ENCODE assay signal across 27 mouse cellular contexts in the genomic region with DNA sequence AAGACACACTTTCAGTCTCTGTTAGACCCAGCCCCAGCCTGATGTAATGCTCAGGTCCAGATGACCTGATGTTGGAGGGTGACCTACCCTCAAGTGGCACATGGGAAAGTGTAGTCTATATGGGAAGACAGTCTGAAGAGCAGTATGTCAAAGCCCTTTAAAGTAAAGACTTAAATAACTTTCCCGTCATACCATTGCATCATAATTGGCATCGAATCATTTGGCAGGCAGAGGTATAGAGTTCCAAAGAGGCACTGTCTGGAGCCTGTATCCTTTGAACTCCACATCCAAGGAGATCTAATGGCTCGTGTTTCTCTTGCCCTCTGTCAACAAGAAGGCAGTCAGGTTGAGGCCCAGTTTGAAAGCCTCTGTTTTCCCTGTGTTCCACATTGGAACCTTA. TPM values are rescaled to one million over a fixed set of nuclear protein-coding genes. Genes with fewer than 3 reads are reported as not detected.
A peak's percentile ranks its signal among the peaks of the same experiment; 100 is the strongest.
DNase-seq lines count a peak whose midpoint lies in the region; ATAC-seq lines count a peak whose summit lies in the region.
"Had no signal": no experiment of that assay in that cellular context is flagged by ENCODE, and none has a peak within 500 bp of the region (broad histone marks: within the 10 kb centered on the region; RNA-seq: fewer than 3 reads in every experiment).

No protein-coding gene starts in this region.

- WGBS in heart, embryonic 12.5 days: 61% methylated on average over 3 of the region's 3 CpGs
- WGBS in neural tube, embryonic 15.5 days: 90% methylated on average over 3 of the region's 3 CpGs

- no peak overlapping the region for H3K4me2 ChIP-seq in heart, embryonic 12.5 days
- H3K4me2 ChIP-seq in neural tube, embryonic 15.5 days: no peak overlapping the region
- H3K4me2 ChIP-seq: embryonic facial prominence, embryonic 13.5 days; forebrain, embryonic 13.5 days; hindbrain, embryonic 12.5 days; hindbrain, embryonic 15.5 days had no signal

- 0 out of 2 replicates have a peak, but pooled peaks cover 3% of the 10 kb centered on the region for H3K4me1 ChIP-seq in heart, embryonic 12.5 days (replicated peaks)
- H3K4me1 ChIP-seq in neural tube, embryonic 15.5 days: no peaks in the 10 kb centered on the region
- H3K4me1 ChIP-seq: embryonic facial prominence, embryonic 10.5 days; embryonic facial prominence, embryonic 13.5 days; forebrain, embryonic 10.5 days; forebrain, embryonic 13.5 days; heart, embryonic 10.5 days; hindbrain, embryonic 12.5 days; hindbrain, embryonic 15.5 days had no signal

- H3K9ac ChIP-seq in heart, embryonic 12.5 days: no peak overlapping the region
- H3K9ac ChIP-seq in neural tube, embryonic 15.5 days (replicated peaks): no peak overlapping the region
- H3K9ac ChIP-seq: embryonic facial prominence, embryonic 13.5 days; forebrain, embryonic 13.5 days; hindbrain, embryonic 12.5 days; hindbrain, embryonic 15.5 days had no signal

- H3K9me3 ChIP-seq in heart, embryonic 12.5 days (replicated peaks): no peaks in the 10 kb centered on the region
- H3K9me3 ChIP-seq in neural tube, embryonic 15.5 days (replicated peaks): no peaks in the 10 kb centered on the region
- H3K9me3 ChIP-seq: embryonic facial prominence, embryonic 10.5 days; embryonic facial prominence, embryonic 13.5 days; forebrain, embryonic 10.5 days; forebrain, embryonic 13.5 days; heart, embryonic 10.5 days; hindbrain, embryonic 12.5 days; hindbrain, embryonic 15.5 days had no signal

- no peak overlapping the region for H3K27ac ChIP-seq in heart, embryonic 12.5 days (ENCODE audit: poor library complexity, severe bottlenecking)
- no peak overlapping the region for H3K27ac ChIP-seq in neural tube, embryonic 15.5 days (replicated peaks)
- H3K27ac ChIP-seq: embryonic facial prominence, embryonic 10.5 days; embryonic facial prominence, embryonic 13.5 days; forebrain, embryonic 10.5 days; forebrain, embryonic 13.5 days; gastrocnemius, adult 2 months; heart, adult 2 months; heart, embryonic 10.5 days; hindbrain, embryonic 12.5 days; hindbrain, embryonic 15.5 days had no signal

- peak; percentile 63 for DNase-seq in heart, adult 11 months
- DNase-seq in 3T3-L1 (ENCODE audit: low read depth, low spot score): peak; percentile 65
- DNase-seq in MN1 (ENCODE audit: low spot score): peak; percentile 36
- DNase-seq in fat pad, adult 2 months (ENCODE audit: extremely low read depth, low read depth, low spot score): peak; percentile 8
- DNase-seq in embryo, embryonic 10.5 days (ENCODE audit: low spot score): no peak
- DNase-seq in lung, postnatal 25 days (ENCODE audit: low spot score): no peak
- DNase-seq: adrenal gland, adult 2 months; adrenal gland, postnatal 25 days; cerebellum, adult 11 months; cerebellum, adult 2 months; cerebellum, adult 9-11 months; cerebellum, postnatal 25 days; embryo, embryonic 11 days; gastrocnemius, adult 2 months; gastrocnemius, postnatal 14 days; heart, adult 2 months had no signal

- H3K4me3 ChIP-seq in heart, embryonic 12.5 days: no peak overlapping the region
- no peak overlapping the region for H3K4me3 ChIP-seq in neural tube, embryonic 15.5 days (replicated peaks)
- H3K4me3 ChIP-seq: embryonic facial prominence, embryonic 10.5 days; embryonic facial prominence, embryonic 13.5 days; erythroblast, embryonic 14.5 days; forebrain, embryonic 10.5 days; forebrain, embryonic 13.5 days; gastrocnemius, adult 2 months; heart, adult 2 months; heart, embryonic 10.5 days; hindbrain, embryonic 12.5 days; hindbrain, embryonic 15.5 days had no signal

- H3K36me3 ChIP-seq in heart, embryonic 12.5 days: no peaks in the 10 kb centered on the region
- H3K36me3 ChIP-seq in neural tube, embryonic 15.5 days: no peaks in the 10 kb centered on the region
- H3K36me3 ChIP-seq: embryonic facial prominence, embryonic 10.5 days; embryonic facial prominence, embryonic 13.5 days; forebrain, embryonic 10.5 days; heart, embryonic 10.5 days; hindbrain, embryonic 12.5 days; hindbrain, embryonic 15.5 days had no signal

- H3K27me3 ChIP-seq in heart, embryonic 12.5 days (replicated peaks): no peaks in the 10 kb centered on the region; the same call in 1 of the 2 replicates
- H3K27me3 ChIP-seq in neural tube, embryonic 15.5 days (replicated peaks): no peaks in the 10 kb centered on the region
- H3K27me3 ChIP-seq: embryonic facial prominence, embryonic 13.5 days; forebrain, embryonic 13.5 days; hindbrain, embryonic 12.5 days; hindbrain, embryonic 15.5 days had no signal

- no peak for ATAC-seq in heart, embryonic 12.5 days (ENCODE audit: insufficient number of reproducible peaks, low FRiP score)
- ATAC-seq in neural tube, embryonic 15.5 days (ENCODE audit: low FRiP score): no peak
- ATAC-seq: forebrain, embryonic 13.5 days; forebrain, embryonic 16.5 days had no signal

RNA-seq across cellular contexts. Expression of a gene that starts 22.7 kb away (rescaled TPM):
- 0.75 and 0.92 TPM in 2 replicates for polyA plus RNA-seq in heart, embryonic 12.5 days (2016; fragmentation: Nextera tagmentation; extraction: Ambion mirVana)
- 2.1 and 2.5 TPM in 2 replicates for polyA plus RNA-seq in neural tube, embryonic 15.5 days (2015; fragmentation: Nextera tagmentation; extraction: Ambion mirVana)
- polyA plus RNA-seq: erythroblast, embryonic 14.5 days had no signal

Comparison
In these comparisons a context has a peak if more than half of its experiments do, and no peak if none do; other contexts are left out.
1. DNase-seq: peak in heart, adult 11 months (single experiment), 3T3-L1 (single experiment), MN1 (single experiment) and fat pad, adult 2 months (single experiment); none in embryo, embryonic 10.5 days (single experiment) and lung, postnatal 25 days (single experiment).